Mouse (Mus musculus) kidney, postnatal 4 days (tissue): ENCODE data around the gene Rnf167.
A peak's percentile ranks its signal among the peaks of the same experiment; 100 is the strongest.

Source experiments
- DNase-seq, 2 experiments: peaks; one replicate each; pipeline ENCODE4 v3.0.0; 2021; ENCODE audit warnings: mixed read lengths in 2 of 2

Gene Rnf167

DNA sequence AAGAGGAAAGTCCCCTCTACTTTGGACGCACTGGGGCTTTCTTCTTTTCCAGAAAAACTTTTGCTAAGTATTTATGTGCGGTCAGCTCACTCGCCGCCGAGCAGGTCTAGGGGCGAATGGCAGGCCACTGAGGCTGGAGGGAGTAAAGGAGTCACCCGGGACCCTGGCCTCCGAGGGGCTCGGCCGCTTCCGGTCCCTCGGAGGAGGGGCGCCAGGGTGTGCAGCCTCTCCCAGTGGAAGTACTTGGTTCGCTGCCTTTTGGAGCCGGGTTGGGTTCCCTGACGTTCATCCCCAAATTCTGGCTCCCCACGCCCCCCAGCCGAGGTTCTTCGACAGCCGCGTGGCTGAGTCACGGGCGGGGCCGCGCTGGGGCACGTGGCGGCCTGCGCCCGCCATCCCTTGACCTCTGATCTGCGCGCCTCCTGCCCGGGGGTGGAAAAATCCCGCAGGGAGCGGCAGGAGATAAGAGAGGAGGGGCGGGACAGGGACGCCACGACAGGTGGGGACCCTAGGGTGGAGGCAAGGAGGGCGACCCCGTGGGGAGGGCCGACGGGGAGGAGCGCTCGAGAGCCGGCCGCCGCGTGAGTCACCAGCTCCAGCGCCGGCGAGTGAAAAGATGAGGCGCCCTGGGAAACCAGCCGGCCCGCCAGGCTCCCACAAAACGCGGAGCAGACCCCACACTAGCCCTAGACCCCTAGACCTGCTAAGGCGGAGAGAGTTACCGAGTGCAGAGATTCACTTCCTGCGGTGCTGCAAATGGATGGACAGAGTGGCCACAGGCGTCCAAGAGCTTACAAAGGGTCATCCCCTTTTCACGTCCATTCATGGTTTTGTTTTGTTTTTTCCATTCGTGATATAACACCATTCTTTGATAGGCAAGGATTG is 8.8 kb downstream of the Rnf167 start:
- DNase-seq: peak; percentile 70 to 81

DNA sequence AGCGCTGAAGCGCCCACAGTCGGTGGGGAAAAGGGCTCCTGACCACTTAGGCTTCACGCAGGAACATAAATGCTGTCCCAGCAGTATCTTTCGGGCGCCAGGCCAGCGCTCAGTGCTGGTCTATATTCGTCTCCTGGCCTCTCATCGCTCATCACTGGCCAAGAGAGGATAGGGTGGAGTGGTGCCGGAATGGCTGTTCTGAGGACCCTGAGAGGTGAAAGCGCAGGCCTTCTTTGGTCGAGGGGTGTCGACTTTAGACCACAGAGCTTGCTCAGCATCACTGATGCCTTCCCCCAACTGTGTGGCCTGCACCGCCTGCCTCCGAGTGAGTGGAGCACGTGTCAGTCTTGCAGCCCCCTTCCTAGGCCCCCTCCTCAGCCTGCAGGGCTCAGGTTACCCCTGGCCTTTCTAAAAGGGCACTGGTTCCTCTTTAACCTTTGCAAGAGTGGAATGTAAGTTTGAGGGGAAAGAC is 9.5 kb downstream of the Rnf167 start:
- peak; percentile 56 to 72 for DNase-seq

DNA sequence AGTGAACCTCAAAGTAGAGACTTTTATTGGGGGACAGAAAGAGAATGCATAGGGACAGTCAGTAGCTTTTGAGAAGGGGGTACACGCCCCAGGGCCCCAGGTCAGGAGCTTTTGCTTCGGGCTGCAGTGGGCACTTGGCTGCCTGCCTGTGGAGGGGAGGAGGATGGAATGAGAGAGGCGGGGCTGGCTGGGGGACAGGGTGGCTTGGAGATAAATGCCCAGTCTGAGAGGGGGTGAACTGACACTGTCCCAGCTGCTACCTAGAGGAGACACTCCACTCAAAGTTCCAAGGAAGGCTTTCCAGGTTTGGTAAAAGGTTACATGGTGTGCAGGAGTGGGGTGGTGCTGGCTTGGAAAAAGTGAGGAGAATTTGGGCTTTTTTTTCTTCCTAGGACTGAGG is 9.9 kb downstream of the Rnf167 start, which contains the start of gene Eno3:
TSS of gene Eno3 (plus strand) at position 239 of the 400 bp plus-strand sequence.
- peak; percentile 50 to 52 for DNase-seq

DNA sequence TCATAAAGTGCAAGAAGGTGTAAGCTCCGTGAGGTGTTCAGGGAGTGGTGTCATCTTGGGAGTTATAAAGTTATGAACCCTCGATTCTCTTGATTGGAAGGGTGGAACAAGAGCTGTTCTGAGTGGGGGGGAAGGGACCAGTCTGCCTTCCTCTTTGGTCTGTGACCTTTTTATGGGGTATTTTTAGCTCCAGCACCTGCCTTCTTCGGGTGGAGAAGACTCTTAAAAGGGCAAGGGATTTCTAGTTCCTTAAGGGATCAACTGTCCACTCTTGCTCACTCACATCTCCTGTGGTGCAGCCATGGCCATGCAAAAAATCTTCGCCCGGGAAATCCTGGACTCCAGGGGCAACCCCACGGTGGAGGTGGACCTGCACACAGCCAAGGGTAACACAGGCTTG is 10.5 kb downstream of the Rnf167 start:
- DNase-seq: no peak

DNA sequence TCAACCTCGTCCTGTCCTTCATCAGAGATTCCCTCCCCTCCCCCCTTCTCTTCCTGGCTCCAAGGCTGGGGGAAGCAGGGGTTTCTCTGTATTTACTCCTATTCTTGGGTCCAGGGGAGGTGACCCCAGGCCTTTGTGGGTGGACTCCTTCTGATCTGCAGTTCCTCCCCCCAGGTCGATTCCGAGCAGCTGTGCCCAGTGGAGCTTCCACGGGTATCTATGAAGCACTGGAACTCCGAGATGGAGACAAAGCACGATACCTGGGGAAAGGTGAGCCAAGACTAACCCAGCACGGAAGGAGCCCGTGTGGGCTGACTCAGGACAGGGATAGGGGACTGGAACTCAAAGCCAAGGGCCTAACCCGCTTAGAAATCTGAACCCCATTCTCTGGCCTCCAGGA is 11.0 kb downstream of the Rnf167 start:
- no peak for DNase-seq

DNA sequence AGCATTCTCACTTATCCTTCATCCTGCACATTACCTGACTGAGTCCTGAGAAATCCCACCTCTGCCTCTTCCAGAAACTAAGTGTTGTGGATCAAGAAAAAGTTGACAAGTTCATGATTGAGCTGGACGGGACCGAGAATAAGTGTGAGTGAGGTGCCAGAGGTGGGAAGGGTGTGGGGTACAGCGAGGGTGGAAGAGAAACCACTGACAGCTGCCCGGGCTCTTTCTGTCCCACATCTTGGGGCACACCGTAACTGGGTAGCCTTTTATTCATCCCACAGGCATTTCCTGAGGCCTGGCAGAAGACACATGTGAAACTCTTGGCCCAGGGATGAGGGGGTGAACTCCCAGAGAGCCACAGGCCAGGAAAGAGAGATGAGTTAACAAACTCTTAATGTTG is 11.5 kb downstream of the Rnf167 start:
- no peak for DNase-seq

DNA sequence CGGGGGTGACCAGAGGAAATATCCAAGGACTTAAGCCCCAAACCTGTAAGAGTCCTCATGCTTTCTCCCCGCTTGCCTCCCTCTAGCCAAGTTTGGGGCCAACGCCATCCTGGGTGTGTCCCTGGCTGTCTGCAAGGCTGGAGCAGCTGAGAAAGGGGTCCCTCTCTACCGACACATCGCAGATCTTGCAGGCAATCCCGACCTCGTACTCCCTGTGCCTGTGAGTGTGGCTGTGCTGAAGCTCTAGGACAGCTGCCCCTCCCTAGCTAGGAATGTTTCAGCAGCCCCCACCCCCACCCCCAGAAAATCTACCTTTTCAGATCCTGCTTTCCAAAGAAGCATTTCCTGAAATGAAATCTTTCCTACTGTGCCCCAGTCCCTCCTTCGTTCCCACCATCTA is 11.9 kb downstream of the Rnf167 start:
- no peak for DNase-seq

DNA sequence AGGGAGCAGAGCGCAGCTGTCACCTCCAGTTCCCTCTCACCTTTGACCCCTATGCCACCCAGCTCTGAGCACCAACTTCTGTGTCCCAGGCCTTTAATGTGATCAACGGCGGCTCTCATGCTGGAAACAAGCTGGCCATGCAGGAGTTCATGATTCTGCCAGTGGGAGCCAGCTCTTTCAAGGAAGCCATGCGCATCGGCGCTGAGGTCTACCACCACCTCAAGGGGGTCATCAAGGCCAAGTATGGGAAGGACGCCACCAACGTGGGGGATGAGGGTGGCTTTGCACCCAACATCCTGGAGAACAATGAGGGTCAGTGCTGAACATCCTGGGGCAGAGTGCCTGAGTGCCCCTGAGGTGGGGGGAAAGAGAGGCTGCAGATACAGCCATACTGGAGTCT is 13.5 kb downstream of the Rnf167 start:
- no peak for DNase-seq

DNA sequence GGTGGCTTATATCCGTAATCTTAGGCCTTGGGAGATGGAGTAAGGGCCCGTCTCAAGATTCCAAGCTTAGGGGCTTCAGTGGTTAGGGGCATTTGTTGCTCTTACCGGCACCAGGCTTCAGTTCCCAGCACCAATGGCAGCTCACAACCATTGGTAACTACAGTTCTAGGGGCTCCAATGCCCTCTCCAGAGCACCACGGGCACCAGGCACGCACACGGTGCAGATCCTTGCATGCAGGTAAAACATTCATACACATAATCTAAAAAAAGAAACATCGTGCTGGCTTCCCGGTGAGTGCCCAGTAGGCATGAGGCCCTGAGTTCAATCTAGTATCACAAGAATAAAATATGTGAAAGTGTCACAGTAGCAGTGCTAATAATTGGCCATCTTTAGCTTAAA is 16.1 kb downstream of the Rnf167 start:
- no peak for DNase-seq

DNA sequence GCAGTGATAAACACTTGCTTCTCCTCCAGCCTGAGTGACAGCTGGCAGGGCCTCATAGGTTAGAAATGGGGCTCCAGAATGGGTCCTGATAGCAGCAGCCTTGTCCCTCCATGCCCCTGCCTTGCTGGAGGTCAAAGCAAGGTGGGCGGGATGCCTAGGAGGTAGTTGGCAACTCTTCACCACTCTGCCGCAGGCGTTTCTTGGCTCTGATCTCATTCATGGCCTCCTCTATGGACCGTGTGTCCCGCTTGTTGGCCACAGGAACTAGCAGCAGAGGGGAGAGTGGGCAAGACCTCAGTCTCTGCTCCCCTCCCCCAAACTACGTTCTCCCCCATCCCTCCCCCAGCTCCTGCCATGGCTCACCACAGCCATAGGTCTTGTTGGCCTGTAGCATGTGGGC is 16.9 kb downstream of the Rnf167 start:
- no peak for DNase-seq

DNA sequence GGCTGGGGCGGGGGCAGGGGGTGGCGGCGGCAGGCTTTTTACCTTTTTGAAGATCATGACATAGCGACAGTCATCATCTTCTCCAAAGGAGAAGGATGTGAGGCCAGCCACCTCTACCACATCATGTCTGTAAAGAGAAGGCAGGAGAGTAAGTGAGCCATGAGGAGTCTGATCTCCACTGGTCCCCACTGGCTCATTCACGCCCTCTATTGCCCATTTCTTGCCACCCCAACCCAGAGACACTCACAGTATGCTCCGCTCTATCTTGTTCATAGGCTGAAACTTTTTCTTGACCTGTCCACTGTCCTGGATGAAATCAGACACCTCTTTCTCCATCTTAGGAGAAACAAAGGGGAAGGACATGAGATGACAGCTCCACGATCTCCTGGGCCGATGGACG is 17.7 kb downstream of the Rnf167 start:
- no peak for DNase-seq

DNA sequence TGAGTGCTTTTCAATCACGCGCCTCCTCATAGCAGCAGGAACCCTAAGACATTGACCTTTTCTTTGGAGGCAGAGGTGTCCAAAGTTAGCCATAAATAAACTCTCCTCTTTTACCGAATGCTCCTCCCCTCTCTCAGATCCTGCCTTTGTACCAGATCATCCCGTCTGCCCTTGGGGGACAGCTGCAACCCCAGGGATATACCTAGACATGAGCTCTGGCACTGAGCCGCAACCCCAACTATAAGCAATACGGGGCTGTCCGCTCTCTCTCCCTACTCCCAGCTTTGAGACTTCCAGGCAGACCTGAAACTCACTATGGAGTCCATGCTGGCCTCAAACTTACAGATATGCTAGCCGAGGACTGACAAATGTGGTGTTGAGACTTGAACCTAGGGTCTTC is 19.7 kb downstream of the Rnf167 start:
- no peak for DNase-seq

DNA sequence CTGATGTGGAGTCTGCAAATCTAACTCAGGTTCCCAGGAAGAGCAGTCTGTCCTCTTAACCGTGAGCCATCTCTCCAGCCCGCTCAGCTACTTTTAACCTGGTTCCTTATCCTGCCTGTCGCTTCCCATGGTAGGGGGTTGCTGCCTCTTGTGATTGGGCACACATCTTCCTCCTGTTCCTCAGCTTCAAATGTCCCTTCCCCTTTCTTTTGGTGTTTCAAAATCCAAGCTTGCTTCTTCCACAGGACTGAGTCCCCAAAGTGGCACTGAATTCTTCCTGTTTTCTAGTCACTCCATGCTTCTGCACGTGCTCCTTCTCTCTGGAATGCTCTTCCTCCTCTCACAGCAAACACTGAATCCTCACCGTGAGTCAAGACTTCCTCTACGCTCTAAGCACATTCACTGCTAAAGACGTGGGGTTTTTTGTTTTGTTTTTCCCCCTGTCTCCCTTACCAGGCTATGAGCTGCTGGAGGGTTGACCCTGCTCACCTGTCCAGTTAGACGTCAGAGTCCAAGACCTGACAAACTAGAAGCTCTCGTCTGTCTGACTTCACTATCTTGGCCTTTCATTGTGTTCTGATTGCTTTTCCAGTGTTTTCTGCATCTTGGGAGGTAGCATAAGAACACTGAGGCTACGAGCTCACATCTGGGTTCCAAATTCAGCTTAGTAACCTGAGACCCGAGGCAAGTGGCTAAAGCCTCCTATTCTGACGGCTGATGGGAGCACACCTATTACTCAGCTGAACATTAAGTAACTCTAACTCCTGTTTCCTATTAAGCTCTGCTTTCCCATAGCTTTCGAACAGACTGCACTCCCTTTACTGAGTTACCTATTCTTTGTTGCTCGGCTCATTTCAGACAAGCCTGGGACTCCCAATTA is 20.5 kb downstream of the Rnf167 start:
- no peak for DNase-seq

DNA sequence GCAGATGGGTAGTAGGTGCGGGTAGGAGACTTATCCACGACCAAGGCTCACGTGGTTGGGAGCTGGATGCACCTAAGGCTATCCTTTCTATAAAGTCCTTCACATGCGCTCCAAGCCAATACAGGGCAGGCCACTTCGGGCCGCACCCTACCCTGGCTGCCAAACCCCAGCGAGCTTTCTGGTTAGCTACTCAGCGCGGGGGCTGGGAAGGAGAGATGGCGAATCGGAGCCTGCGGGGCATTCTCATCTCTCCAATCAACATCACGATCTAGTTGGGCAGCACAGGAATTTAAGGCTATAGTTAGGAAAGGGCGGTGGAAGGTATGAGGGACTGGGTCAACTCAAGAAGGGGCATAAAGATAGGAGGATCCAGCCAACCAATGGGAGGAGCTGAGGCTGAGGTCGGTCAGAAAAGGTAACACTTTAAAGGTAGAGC is 21.3 kb downstream of the Rnf167 start:
- DNase-seq: peak; percentile 79 to 88

DNA sequence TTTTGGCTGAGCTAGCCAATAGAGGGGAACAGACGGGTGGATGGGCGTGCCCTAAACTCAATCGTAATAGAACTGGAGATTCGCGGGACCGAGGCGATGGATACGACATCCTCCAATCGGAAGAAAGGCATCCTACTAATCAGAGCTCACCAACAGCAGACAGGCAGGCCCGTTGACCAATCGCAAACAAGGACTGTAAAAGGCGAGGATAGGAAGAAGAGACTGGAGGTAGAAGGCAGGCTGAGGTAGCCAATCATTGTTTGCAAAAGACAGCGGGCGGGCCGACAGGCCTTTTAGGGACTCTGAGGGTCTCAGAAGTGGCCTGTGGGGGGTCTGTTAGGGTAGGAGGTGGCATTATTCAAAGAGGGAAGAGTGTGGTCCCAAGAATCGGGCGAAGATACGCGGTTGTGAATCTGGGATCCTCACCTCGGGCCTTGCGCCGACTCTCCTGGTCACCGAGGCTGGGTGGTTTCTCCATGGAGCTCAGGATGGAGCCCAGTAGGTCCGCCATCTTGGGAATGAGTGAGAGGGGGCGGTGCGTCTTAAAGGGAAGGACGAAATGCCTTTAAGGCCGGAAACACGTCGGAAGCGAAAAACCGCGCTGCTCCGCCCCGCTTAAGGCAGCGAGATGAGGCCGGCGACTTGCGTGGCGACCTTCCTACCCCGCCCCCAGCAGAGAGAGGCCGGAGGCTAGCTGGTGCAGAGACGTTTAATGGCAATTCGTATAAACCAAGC is 21.9 kb downstream of the Rnf167 start, which contains the start of gene Spag7:
TSS of gene Spag7 (minus strand) at position 646 of the 735 bp plus-strand sequence.
- peak; percentile 97 to 99 for DNase-seq

DNA sequence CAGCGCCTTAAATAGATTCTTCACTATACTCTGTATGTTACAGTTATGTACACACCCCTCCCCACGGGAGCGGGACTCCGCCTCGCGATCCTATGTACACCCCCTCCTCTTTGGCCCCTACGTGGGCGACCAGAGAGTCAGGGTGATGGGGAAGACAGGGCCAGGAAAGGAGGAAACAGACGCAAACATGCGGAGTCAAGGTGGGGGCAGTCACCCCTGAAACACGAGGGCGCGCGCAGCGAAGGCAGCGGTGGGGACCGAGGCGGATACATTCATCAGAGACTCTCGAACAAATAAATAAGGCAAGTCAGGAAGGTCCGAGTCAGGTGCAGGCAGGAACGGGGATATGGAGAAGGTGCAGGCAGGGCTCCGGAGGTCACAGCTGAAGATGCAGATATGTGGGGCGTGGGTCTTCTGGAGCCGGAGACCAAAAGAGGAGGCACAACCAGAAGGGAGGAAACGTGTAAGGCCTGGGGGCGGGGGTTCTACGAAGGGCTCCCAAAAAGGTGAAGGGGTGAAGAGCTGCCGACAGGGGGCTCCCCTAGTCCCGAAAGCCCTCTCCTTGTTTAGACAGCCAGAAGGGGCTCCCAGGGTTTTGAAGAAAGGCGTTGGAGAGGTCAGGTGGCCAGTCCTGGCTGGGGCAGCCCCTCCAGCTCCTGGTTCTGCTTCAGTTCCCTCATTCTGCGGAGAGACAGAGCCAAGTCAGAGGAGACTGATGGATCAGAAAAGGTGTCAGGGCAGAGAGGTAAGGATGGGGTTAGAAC is 22.7 kb downstream of the Rnf167 start:
- peak; percentile 84 to 89 for DNase-seq

DNA sequence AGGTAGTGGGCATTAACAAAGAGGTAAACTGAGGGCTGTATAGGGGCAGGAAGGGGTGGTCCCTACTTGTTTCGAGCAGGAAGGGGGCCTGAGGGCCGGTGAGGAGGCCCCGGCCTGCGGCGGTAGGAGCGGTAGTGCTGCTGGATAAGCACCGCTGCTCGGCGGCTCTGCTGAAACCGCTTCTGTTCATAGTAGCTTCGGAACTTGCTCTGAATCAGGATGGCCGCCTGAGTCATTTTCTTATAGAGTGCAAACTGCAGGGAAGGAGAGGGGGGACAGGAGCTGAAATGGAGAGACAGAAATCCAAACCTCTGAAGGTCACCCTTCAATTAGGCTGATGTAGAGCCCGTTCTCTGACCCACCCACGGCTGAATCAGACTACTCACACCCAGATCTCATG is 23.4 kb downstream of the Rnf167 start:
- peak; percentile 31 to 54 for DNase-seq

DNA sequence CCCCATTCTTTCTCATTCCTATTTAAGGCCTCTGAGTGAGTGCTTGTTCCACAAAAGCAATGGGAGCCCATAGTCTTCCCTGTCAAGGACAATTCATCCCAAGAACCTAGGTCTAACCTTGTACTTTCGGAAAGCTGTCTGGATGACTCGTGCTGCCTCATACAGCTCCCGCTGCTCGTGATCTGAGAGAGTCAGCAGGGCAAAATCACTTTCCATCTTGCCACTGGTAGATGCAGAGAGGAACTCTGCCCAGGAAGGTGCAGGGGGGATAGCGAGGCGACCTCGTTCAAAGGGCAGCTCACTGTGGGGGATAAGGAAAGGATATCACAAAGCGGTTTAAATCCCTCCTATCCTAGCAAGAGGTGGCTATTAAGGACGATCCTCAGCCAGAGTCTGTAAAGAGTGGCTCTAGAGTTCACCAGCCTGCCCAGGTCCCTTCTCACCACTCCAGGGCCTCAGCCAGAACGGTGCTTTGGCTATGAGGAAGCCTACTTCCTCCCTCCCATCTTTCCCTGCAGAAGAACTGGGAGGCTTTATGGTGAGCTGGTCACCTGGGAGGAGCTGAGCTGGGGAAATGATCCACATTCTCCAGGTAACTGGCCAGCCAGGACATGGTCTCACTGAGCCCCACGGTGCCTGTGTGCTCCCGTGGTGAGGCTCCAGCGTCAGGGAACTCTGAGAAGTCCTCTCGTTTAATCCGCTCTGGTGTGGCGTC is 24.5 kb downstream of the Rnf167 start:
- no peak for DNase-seq

DNA sequence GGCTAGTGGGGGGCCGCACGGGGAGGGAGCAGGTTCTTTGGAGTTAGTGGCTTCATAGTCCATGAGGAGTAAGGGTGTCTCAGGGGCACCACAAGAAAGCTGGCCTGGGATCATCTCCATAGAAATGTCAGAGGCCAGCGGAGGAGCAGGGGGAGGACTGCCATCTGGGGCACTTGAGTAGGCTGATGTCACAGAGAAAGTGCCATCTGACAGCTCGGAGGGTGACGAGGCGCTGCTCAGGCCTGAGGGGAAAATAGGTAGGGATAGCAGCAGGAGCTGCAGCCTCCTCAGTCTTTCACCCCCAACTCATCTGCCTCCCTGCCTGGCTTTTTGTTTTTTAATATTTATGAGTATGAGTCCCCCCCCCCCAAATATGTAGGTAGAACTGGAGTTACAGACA is 27.0 kb downstream of the Rnf167 start:
- DNase-seq: no peak

DNA sequence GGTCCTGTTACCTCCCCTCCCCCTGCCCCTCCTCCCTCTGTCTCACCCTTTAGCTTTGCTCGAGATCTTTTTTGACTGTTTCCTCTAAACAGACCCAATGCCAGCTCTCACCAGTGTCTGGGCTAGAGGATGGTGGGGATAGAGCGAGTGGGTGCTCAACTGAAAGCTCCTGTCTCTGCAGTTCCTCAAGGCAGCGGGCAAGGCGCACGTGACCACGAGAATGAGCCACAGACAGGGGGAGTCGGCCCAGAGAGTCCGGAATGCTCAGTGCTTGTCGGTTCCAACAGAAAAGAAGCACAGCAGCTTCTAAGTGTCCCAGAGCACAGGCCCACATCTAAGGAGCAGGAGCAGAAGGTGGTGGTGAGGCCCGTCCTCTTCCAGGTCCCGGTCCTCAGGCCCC is 27.5 kb downstream of the Rnf167 start:
- DNase-seq: no peak

DNA sequence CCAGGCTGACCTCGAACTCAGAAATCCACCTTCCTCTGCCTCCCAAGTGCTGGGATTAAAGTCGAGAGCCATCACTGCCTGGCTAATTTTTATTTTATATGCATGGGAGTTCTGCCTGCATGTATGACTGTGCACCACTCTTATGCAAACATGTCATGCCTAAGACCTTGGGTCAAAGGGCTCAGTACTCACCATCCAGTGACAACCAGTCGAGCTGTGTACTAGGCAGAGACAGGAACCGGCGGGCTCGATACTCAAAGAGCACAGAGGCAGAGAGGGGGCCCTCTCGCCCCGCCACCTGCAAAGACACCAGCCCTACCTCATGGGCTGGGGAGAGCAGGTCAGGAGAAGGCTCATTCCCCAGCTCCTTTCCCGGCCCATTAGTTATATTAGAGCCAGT is 31.1 kb downstream of the Rnf167 start:
- DNase-seq: no peak
